Mouse (Mus musculus): ENCODE data around the gene Pon3. TPM values are rescaled to one million over a fixed set of nuclear protein-coding genes. Genes with fewer than 3 reads are reported as not detected.

Pon3 gene
- total RNA-seq, 4 experiments from 2014 or later, result 34.9 to 145 (median 79.1) TPM

DNA sequence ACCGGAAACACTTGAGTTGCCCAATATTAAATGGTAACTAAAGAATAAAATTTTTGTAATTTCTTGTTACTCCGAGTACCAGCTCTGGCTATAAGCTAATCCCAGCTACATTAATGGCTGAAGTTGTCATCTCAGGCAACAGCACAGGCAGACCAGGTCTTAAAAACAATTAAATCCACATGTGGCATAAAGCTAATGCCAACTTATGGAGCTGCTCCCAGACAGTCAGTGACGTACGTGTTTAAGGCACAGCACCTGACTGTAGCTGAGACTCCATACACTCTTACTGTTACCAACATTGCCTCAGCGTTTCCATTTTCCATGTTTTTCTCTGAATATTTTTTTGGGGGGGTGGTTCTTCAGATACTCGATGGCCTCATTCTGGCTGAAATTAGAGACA lies 76.9 kb downstream of the Pon3 start:
- DNase-seq, result no peak

DNA sequence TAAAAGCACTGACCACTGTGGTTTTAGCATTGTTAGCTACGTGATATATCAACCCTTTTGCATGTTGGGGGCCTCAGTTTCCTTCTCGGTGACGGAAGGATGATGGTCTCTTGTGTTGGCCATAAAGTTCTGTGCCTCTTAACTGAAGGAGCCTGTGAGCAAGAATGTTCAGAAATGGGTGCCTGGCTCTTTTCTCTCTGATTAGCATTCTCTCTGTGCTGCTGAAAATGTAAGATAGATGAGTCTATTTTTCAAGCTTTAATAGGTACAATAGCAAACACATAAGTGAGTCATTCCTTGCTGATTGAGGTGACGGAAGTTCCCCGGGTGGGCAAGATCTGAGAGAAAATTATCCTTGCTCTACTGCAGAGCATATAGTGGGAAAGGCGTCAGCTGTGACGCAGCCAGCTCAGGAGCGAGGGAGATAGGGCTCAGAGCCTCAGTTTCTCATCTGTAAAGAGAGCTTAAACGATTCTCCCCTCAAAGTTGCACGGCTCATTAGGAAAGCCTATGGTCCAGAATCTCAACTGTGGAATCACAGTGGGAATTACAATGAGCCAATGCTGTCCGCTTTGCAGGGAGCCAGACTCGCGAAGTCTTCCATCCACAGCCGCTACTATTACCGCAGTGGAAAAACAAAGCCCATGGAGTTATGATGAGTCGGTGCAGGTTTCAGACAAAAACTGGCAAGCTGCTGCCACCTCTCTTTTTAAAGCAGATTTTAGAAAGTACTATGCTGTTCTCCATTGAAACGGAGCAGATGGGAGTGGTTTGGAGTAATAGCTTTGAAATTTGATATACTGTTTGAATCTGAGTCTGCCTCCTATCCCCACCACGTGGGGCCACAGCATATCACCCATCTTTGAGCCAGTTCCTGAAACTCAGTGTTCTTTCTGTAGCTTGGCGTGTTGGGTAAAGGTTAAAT lies 77.9 kb downstream of the Pon3 start:
- no peak for DNase-seq

GRCm38 (mm10) chr6:5174179-5174812 lies 81.8 kb downstream of the Pon3 start:
- DNase-seq, result no peak

- no peak for DNase-seq
These were observed 83.5 kb downstream of the Pon3 start for GRCm38 (mm10) chr6:5172571-5172970.

DNA sequence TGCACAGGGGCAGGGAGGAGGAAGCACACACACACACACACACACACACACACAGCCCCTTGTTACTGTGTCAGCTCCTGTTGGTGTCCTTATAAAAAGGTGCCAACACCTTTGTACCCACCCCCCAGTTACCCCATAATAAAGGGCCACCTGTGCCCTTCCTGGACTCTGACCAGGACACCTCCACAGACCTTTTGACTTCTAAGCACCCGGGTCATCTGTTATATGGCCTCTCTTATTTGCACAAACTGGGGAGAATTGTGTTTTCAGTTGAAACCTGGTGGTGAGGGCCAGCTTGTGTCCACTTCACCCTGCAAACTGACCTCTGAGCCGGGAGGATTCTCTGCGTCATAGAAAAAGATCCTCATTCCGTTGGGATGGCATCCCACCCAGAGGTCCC lies 84.7 kb downstream of the Pon3 start:
- no peak for DNase-seq

Other genes starting within 250 kb of the Pon3 start
- gene Pon1, start 62.3 kb downstream of the Pon3 start, total RNA-seq (2022), result 1 to 10 TPM; 1.3 to 4.7 (median 2.8) TPM
- gene Pon2, start 42.2 kb upstream of the Pon3 start, total RNA-seq (2022), result 10 to 100 TPM; 37.0 to 50.9 (median 46.2) TPM
- 1 to 10 TPM in 3 of 4 experiments, under 1 TPM in 1; 0.83 to 1.5 (median 1.1) TPM for gene Asb4, start 127.1 kb upstream of the Pon3 start, total RNA-seq (2022)
- 100 to 1,000 TPM in 1 of 4 experiments, 10 to 100 TPM in 3; 21.7 to 157 (median 79.9) TPM for gene Pdk4, start 240.0 kb upstream of the Pon3 start, total RNA-seq (2022)